Mouse (Mus musculus): Measurements from ENCODE around the gene Twf2.

- TF ChIP-seq POLR2A (IDR thresholded peaks at IDR 0.05; ENCODE audit: insufficient read depth, low read depth, low read length) (no peak), CTCF (IDR thresholded peaks at IDR 0.05) (no peak), EP300 (IDR thresholded peaks at IDR 0.05; ENCODE audit: insufficient read depth, low read depth, low read length) (no peak)
Measured at GRCm38 (mm10) chr9:106251066-106251465, 48.2 kb downstream of the Twf2 start.
